Mouse (Mus musculus) granulocyte monocyte progenitor cell, adult 5-6 weeks (primary cell): ENCODE results near the gene Stk10. TPM values are rescaled to one million over a fixed set of nuclear protein-coding genes. Genes with fewer than 3 reads are reported as not detected.

ENCODE experiments used
- ATAC-seq: replicated peaks from 2 replicates; pipeline ENCODE4 v1.8.0; 2016; ENCODE audit warnings: mild to moderate bottlenecking, moderate TSS enrichment, inconsistent platforms; ENCODE audit not compliant: poor library complexity, severe bottlenecking
- total RNA-seq, 2 experiments: library from RNA; stranded (forward) in 1 of 2; stranded (reverse) in 1 of 2; fragments of 200-712, 200-1000 nt in 1 of 2; fragments of >200 nt in 1 of 2; fragmentation: Nextera tagmentation in 1 of 2; gene quantifications; 2 replicates each; pipeline ENCODE4 v1.2.3; 2014 to 2017

The Stk10 gene
- total RNA-seq, 2 experiments from 2014 or later, result 12.7 to 15.7 TPM

- ATAC-seq, result no peak
Measured at GRCm38 (mm10) chr11:32564629-32565028, 31.5 kb downstream of the Stk10 start.

- ATAC-seq, result peak; percentile 78
Measured at GRCm38 (mm10) chr11:32565088-32565487, 32.0 kb downstream of the Stk10 start.

- ATAC-seq, result no peak
Measured at GRCm38 (mm10) chr11:32566184-32566583, 33.1 kb downstream of the Stk10 start.

- no peak for ATAC-seq
Measured at GRCm38 (mm10) chr11:32567000-32567855, 34.1 kb downstream of the Stk10 start.

GRCm38 (mm10) chr11:32568060-32568459 is 35.0 kb downstream of the Stk10 start:
- no peak for ATAC-seq

GRCm38 (mm10) chr11:32568637-32569293 is 35.7 kb downstream of the Stk10 start:
- no peak for ATAC-seq

GRCm38 (mm10) chr11:32571103-32571502 is 38.0 kb downstream of the Stk10 start:
- peak; percentile 13; the same call in 1 of the 2 replicates for ATAC-seq

GRCm38 (mm10) chr11:32573669-32574068 is 40.6 kb downstream of the Stk10 start:
- no peak for ATAC-seq

GRCm38 (mm10) chr11:32575964-32576759 is 43.1 kb downstream of the Stk10 start:
- ATAC-seq, result no peak

- no peak for ATAC-seq
Measured at GRCm38 (mm10) chr11:32576760-32577050, 43.6 kb downstream of the Stk10 start.

GRCm38 (mm10) chr11:32580305-32580947 is 47.3 kb downstream of the Stk10 start:
- peak; percentile 97 for ATAC-seq

GRCm38 (mm10) chr11:32581031-32581430 is 47.9 kb downstream of the Stk10 start:
- ATAC-seq, result no peak

- peak; percentile 14 for ATAC-seq
Measured at GRCm38 (mm10) chr11:32582813-32583212, 49.7 kb downstream of the Stk10 start.

GRCm38 (mm10) chr11:32585996-32586395 is 52.9 kb downstream of the Stk10 start:
- ATAC-seq, result no peak

GRCm38 (mm10) chr11:32587191-32588089 is 54.3 kb downstream of the Stk10 start:
- no peak for ATAC-seq

- ATAC-seq, result peak; percentile 52
Measured at GRCm38 (mm10) chr11:32588090-32588891, 55.2 kb downstream of the Stk10 start.

GRCm38 (mm10) chr11:32588892-32589172 is 55.7 kb downstream of the Stk10 start:
- ATAC-seq, result no peak

GRCm38 (mm10) chr11:32589201-32589600 is 56.1 kb downstream of the Stk10 start:
- no peak for ATAC-seq

- ATAC-seq, result no peak
Measured at GRCm38 (mm10) chr11:32589791-32590190, 56.7 kb downstream of the Stk10 start.
